Mouse (Mus musculus) mouse embryonic stem cell (cell line): ENCODE data around the gene Tmem87b.

ENCODE experiments used
- in situ Hi-C, 2 experiments: fragments of 300-500 bp; cut with MboI; formaldehyde crosslinking; loops; 1 replicate in 1 of 2; 3 replicates in 1 of 2; pipeline ENCODE4 v1.14.3; 2019 to 2020; ENCODE audit warnings: low sequenced_read_pairs in 2 of 2, low pct_unique_long_range_greater_than_20kb in 1 of 2, mixed read lengths in 1 of 2; ENCODE audit not compliant: unreplicated experiment in 1 of 2

The Tmem87b gene

DNA sequence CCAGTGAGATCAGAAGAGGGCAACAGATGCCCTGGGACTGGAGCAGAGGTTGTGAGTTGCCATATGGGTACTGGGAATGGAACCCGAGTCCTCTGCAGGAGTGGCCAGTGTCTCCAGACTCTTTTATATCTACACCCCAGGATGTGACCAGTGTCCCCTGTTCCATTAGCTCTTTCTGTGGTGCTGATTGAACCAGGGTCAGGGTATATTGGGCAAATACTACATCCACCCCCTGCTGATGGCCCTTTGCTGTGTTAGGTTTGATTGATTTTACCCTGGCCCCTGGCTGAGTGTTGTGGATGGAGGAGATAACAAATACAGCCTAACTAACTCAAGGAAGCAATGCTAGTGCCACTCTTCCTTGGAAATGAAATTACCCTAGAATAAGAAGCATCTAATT lies 1.6 kb upstream of the Tmem87b start:
- in situ Hi-C loops: loop anchor here (5.0 kb wide), 1 partner anchor 119 kb away; the partner anchor contains the start of gene Mertk (in 2 of the 2)

- in situ Hi-C loops: loop anchor here (5.0 kb wide), 1 partner anchor 120 kb away; the partner anchor contains the start of gene Mertk (in 2 of the 2)
These were observed 1.0 kb upstream of the Tmem87b start for GRCm38 (mm10) chr2:128816916-128817315.

DNA sequence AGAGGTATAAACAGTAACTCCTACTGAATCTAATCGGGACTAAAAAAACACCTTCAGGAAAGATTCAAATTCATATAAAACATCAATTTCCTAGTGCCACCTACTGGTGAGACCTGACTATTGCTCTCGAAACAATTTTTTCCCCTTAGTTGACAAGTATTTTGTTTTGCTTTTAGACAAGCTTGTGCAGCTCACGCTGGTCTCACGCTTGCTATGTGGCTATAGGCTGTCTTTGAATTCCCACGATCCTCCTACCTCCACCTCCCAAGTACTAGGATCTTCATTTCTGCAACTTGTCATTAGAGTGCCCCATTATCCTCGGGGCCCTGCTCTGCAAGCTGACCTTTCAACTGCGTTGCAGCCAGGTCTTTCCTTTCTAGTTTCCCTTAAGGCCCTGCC lies 532 bp upstream of the Tmem87b start:
- in situ Hi-C loops: loop anchor here (5.0 kb wide), 1 partner anchor 120 kb away; the partner anchor contains the start of gene Mertk (in 2 of the 2)

DNA sequence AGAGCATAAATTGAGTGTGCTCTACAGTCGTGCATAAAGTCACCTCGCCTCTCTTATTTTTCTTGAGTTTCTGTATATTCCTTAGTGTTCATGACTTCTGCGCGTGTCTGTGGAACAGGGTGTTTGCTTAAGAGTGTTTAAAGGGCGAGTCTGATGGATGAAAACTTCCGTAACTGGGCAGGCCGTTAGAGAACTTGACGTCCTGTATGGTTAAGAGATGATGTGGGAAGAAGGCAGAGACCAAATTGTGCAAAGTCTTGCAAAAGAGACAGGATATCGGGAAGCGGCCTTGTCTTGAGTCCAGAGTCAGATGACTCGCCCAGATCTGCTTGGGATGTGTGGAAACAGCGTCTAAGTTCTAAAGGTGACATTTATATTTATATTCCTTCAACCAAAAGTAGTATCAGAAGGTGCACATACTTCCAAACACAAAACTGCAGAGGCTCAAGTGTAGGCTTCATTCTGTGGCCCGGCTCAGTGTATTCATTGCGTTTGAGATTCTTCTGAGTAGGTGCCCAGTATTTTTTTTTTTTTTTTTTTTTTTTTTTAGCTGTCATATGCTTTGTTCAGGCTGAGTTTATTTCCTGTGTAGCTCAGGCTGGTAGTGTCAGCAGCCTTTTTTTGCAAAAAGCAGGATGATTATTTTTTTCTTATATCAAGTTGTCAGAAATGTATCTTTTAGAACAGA lies 1.2 kb downstream of the Tmem87b start:
- in situ Hi-C loops: loop anchor here (5.0 kb wide), 1 partner anchor 122 kb away; the partner anchor contains the start of gene Mertk (in 2 of the 2)

DNA sequence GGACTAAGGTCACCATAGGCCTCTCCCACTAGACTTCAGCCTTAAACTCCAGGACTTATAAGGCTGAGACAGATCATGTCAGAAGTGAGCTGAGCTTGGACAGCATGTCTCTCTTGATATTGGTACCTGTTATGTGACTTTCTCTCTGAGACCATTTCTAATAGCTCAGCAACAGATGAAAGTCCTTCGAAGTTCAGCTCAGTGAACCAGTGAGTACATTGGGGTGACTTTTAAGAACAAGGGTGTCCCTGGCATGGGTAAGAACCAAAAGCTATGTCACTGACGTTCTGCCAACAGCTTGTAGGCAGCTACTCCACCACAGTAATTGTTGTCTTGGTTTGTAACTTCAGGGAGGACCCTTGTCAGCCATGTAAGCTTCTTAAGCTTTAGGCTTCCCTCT lies 2.7 kb downstream of the Tmem87b start:
- in situ Hi-C loops: no loop called here

DNA sequence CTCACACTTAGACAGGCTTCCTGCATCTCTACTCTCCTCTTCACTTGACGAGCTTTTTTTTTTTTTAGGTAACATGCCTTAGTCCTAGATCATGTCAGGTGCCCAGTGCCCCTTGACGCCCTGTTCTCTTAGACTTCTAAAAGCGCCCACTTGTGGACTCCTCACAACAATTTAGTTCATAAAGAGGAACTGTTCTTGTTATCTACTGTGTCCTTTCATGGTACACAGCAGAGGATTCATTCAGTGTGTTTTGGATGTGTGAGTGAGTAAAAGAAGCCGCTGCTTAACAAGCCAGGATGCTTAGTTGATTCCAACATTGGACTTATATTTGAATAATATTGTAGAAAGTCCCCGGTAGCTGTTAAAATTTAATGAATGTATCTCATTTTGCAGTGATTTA lies 6.0 kb downstream of the Tmem87b start:
- in situ Hi-C loops: no loop called here

DNA sequence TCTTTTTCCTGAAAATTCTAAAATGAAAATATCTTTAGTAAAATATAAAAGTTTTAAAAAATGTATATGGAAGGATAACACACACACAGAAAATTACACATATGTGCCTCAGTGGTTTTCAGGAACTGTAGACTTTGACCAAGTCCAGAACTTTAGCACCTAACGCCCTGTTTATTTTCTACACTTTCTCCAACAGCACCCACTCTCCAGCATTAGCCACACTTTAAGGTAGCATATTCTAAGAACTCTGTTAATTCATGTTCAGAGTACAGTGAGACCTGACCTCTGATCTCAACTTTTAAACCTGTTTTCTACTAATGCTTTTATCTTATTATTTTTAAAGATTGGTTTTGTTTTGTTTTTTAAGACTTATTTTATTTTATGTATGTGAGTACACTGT lies 9.9 kb downstream of the Tmem87b start:
- in situ Hi-C loops: no loop called here

DNA sequence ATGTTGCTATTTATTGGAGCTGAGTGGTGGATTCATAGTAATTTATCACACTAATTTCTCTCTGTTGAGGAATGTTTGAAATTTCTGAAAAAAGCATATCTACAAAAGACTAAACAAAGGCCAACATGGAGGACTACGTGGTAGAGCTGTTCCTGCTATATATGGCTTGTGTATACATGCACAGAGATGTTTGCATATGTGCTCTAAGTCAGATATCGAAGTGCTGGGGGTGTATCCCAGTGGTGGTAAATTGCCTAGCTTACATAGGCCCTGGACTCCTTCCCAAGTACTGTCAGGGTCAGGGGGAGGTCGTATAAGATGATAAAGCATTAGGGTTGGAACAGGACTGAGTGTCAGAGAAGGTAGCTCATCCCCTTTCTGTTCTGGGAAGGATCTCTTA lies 14.7 kb downstream of the Tmem87b start:
- in situ Hi-C loops: no loop called here

DNA sequence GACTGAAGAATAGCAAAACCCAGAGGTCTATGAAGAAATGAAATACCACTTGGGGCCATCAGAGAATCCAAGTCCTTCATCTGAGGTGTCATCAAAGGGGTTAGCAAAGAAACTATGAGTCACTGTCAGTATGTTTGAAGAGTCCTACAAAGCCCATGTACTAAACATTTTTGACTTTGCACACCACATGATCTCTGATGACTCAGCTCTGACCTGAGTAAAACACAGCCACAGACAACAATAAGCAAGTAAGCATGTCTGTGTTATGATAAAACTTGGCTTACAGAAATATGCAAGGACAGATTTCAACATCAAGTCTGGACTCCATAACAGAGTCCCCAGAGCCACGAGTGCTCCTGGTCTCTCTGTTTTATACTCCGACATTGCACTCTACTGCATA lies 15.1 kb downstream of the Tmem87b start:
- in situ Hi-C loops: no loop called here

DNA sequence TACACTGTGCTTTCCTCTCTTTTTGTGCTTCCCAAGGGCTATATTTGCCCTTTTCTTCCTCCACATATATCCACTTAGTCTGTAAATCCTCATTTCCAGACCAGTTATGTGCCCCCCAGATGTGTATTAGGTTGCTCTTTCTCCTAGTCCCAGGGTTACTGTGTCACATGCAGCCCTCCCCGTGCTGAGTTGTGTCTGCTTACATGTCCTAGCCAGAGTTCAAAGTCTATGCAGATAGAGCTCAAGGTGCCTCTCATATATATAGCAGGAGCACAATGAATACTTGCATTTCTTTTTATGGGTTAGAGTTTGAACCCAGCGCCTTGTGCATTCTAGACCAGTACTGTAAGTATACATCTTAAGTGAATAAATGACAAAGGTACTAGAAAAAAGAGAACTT lies 15.5 kb downstream of the Tmem87b start:
- in situ Hi-C loops: no loop called here

- in situ Hi-C loops: no loop called here
These were observed 19.6 kb downstream of the Tmem87b start for GRCm38 (mm10) chr2:128837531-128837930.

- in situ Hi-C loops: no loop called here
These were observed 20.7 kb downstream of the Tmem87b start for GRCm38 (mm10) chr2:128838611-128839010.

DNA sequence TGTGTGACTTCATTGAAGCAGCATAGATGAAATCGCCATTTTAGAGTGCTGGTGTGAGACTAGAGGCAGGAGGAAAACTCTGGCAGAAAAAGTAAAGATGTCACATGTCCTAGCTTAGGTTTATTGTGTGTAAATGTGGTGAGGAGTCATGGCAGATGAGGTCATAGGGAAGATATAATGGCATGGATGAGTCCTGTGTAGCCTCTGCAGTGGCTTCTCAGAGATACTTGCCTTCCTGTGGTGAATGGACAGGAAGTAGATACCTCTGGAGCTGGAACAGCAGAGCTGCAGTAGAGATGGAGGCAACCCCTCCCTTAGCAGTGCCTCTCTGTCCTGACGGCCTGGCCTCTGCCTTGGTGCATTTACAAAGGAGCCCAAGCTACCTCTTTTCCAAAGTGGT lies 21.6 kb downstream of the Tmem87b start:
- in situ Hi-C loops: no loop called here

- in situ Hi-C loops: no loop called here
These were observed 24.5 kb downstream of the Tmem87b start for GRCm38 (mm10) chr2:128842437-128842836.

DNA sequence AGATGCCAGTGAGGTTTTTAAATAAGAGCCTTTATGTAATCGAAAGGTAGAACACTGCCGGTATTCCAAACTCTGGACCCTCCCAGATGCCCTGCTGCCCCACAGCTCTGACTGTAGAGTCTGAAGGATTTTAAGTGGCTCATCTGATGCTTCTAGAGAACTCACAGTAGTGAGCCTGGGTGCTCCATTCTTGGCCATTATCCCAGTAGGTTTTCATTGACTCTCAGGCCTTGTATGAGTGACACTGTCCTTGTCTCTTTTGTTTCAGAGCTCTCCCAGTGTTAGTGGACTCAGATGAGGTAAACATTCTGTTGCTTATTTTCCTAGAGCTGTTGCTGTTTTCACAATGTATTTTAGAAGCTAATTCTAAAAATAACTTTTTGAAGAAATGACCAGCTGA lies 32.1 kb downstream of the Tmem87b start:
- in situ Hi-C loops: no loop called here

DNA sequence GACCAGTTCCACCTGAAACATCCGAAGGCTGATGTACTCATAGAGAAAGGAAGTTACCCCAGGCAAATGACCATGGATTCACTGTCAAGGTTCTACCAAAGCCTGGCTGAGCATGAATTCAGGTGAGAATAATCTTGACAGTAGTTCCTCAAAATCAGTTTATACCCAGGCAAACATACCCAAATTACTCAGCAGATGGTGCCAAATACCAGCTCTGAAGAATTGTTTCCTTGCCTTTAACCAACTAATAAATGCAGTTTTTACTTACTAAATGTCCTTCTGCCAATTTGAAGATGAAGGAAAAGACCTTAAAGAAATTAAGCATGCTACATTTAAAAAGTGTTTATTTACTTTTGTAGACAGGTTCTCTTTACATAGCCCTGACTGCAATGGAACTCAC lies 38.8 kb downstream of the Tmem87b start:
- in situ Hi-C loops: no loop called here

DNA sequence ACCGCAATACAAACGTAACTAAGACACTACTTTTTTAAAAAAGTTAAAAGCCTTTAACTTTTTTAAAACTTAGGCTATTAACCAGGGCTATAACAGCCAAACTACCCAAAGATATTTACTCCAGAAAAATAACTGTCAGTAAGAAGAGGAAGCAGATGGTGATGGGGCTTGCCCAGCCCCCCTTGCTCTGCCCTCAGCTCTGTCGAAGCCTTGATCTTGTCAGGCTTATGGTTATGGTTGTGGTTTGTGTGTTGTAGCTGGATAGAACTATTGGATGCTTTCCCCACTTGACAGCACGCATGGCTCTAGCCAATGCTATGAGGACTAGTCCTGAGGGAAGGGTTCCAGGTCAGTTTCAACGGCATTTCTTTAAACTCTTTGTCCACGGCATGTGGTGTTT lies 41.0 kb downstream of the Tmem87b start:
- in situ Hi-C loops: no loop called here

DNA sequence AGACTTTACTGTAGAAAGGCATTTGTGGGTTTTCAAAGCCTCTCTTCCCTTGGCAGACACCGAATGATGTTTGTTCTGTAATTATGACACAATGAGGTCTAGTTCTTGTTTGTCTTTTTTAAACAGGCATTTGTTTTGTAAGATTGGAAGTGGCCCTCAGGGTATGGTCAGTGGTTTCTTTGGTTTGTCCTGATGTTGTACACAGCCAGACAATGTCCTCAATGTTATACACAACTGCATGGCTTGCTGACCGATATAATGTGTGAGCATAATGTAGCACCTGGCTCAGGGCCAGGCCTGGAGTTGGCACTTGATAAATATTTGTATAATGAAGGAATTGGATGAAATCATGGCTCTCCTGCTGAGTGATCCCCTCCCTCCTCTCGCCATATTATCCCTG lies 41.9 kb downstream of the Tmem87b start:
- in situ Hi-C loops: no loop called here

- in situ Hi-C loops: no loop called here
These were observed 44.7 kb downstream of the Tmem87b start, which contains the start of gene Fbln7 for GRCm38 (mm10) chr2:128862636-128863035. Fbln7 (plus strand) TSS chr2:128862981.

- in situ Hi-C loops: no loop called here
These were observed 45.9 kb downstream of the Tmem87b start for GRCm38 (mm10) chr2:128863777-128864331.
